Mouse (Mus musculus) heart, postnatal 0 days (tissue): ENCODE measurements around the gene Kera.

ENCODE experiments used
- CTCF ChIP-seq: IDR thresholded peaks from 2 replicates; pipeline ENCODE4 v1.5.1; 2016; ENCODE audit warnings: antibody characterized with exemption, control low read depth, low read depth
- EP300 ChIP-seq: IDR thresholded peaks from 2 replicates; pipeline ENCODE4 v1.6.1; 2016; ENCODE audit warnings: antibody characterized with exemption, low read depth

DNA sequence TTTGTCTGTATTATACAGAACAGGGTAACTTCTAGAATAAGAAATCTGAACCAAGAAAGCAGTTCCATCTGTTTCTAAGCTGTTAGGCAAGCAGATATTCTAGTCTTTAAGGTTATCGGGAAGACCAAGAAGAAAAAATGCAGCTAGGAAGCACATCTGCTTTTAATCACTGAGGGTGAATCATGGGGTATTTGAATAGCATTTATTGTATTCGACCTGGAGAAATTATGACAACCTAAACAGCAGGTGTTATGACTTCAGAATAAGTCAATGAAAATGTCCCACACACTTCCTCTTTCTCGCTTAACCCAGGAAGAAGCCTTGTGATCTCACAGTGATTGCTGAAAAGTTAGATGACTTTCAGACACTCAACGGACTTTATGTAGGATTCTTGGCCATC lies 18.4 kb downstream of the Kera start:
- TF ChIP-seq CTCF (no peak), EP300 (no peak)
